Mouse (Mus musculus): ENCODE results near the gene Exoc3l. TPM values are rescaled to one million over a fixed set of nuclear protein-coding genes. Genes with fewer than 3 reads are reported as not detected.

Gene Exoc3l
- total RNA-seq, 2 experiments from 2014 or later, result 1.4 to 2.5 TPM

Small RNA genes lying within 50 kb of the gene (microRNA-seq; reads per million reads assigned to microRNA genes)
- gene Gm27320 (ENCODE audit: borderline replicate concordance in 2 of 2), result 0 reads per million in 2 experiments
- gene Mir328 (ENCODE audit: borderline replicate concordance in 2 of 2), result 578 to 583 reads per million in 2 experiments

Other genes with a start within 250 kb of the Exoc3l start
- not detected for gene Ces3a, start 247.5 kb downstream of the Exoc3l start, total RNA-seq (2021)
- not detected for gene Ces3b, start 212.3 kb downstream of the Exoc3l start, total RNA-seq (2021)
- not detected for gene Ces4a, start 164.3 kb downstream of the Exoc3l start, total RNA-seq (2021)
- gene Cbfb, start 125.4 kb downstream of the Exoc3l start, total RNA-seq (2021), result 10 to 100 TPM; 42.1 to 42.2 TPM
- gene D230025D16Rik, start 71.0 kb downstream of the Exoc3l start, total RNA-seq (2021), result 10 to 100 TPM; 13.5 to 24.2 TPM
- 1 to 10 TPM; 2.6 TPM for gene B3gnt9, start 40.9 kb downstream of the Exoc3l start, total RNA-seq (2021)
- gene Tradd, start 31.5 kb downstream of the Exoc3l start, total RNA-seq (2021), result 1 to 10 TPM; 3.0 TPM
- 1 to 10 TPM in 1 of 2 experiments, under 1 TPM in 1; 0.90 to 1.0 TPM for gene Fbxl8, start 31.5 kb downstream of the Exoc3l start, total RNA-seq (2021)
- gene Hsf4, start 26.3 kb downstream of the Exoc3l start, total RNA-seq (2021), result 1 to 10 TPM; 2.9 to 3.0 TPM
- 10 to 100 TPM; 22.3 to 23.3 TPM for gene Nol3, start 20.0 kb downstream of the Exoc3l start, total RNA-seq (2021)
- gene 4931428F04Rik, start 6.2 kb downstream of the Exoc3l start, total RNA-seq (2021), result under 1 TPM; 0.64 to 0.84 TPM
- gene E2f4, start 1.6 kb upstream of the Exoc3l start, total RNA-seq (2021), result 10 to 100 TPM; 21.8 to 24.5 TPM
- gene Elmo3, start 9.5 kb upstream of the Exoc3l start, total RNA-seq (2021), result under 1 TPM; 0.49 to 0.99 TPM
- 1 to 10 TPM in 1 of 2 experiments, under 1 TPM in 1; 0.87 to 1.4 TPM for gene Lrrc29, start 30.2 kb upstream of the Exoc3l start, total RNA-seq (2021)
- gene Tmem208, start 30.3 kb upstream of the Exoc3l start, total RNA-seq (2021), result 10 to 100 TPM; 20.5 to 23.1 TPM
- gene Fhod1, start 51.9 kb upstream of the Exoc3l start, total RNA-seq (2021), result 10 to 100 TPM; 17.4 to 24.6 TPM
- gene Slc9a5, start 52.7 kb upstream of the Exoc3l start, total RNA-seq (2021), result under 1 TPM; 0.56 to 0.72 TPM
- gene Plekhg4, start 77.2 kb upstream of the Exoc3l start, total RNA-seq (2021), result under 1 TPM in 1 of 2 experiments, not detected in 1; 0.11 TPM
- not detected for gene Kctd19, start 117.4 kb upstream of the Exoc3l start, total RNA-seq (2021)
- gene Lrrc36, start 117.5 kb upstream of the Exoc3l start, total RNA-seq (2021), result under 1 TPM; 0.41 to 0.67 TPM
- 10 to 100 TPM; 86.7 to 99.2 TPM for gene Tppp3, start 175.4 kb upstream of the Exoc3l start, total RNA-seq (2021)
- gene Zdhhc1, start 200.8 kb upstream of the Exoc3l start, total RNA-seq (2021), result 10 to 100 TPM in 1 of 2 experiments, 1 to 10 TPM in 1; 8.7 to 10.1 TPM
- gene Hsd11b2, start 222.7 kb upstream of the Exoc3l start, total RNA-seq (2021), result under 1 TPM; 0.51 to 0.61 TPM

All from gastrocnemius, postnatal 25 days (tissue).